Mouse (Mus musculus): Measurements from ENCODE around the gene Jak1.

DNA sequence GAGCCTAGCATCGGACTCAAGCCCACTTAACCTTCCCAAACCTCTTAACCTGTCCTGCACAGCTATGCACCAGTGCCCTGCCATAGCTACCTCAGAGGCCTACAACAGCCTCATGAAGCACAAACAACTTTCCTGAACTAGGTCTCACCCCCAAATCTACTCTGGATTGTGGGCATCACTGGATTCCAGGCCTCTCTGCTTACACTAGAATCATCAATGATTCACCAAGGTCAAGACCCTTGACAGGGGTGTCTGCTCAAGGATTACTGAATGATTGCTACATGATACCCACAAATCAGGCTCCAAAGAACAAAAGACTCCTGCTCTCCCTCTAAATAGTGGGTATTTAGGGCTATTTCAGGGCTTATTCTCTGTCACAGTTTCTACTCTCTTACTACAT lies 104.3 kb downstream of the Jak1 start:
- TF ChIP-seq GATA1 (IDR thresholded peaks at IDR 0.05; ENCODE audit: low read length) (no peak), TAL1 (IDR thresholded peaks at IDR 0.05; ENCODE audit: low read length) (no peak)

Data from erythroblast, embryonic 14.5 days (primary cell).